Mouse (Mus musculus): ENCODE data around the gene Gm26602.
"Not testable (repeated sequence)": the region's sequence is repeated elsewhere in the genome, so short reads cannot be mapped to it uniquely, and the experiment has no call there.

Gene Gm26602

DNA sequence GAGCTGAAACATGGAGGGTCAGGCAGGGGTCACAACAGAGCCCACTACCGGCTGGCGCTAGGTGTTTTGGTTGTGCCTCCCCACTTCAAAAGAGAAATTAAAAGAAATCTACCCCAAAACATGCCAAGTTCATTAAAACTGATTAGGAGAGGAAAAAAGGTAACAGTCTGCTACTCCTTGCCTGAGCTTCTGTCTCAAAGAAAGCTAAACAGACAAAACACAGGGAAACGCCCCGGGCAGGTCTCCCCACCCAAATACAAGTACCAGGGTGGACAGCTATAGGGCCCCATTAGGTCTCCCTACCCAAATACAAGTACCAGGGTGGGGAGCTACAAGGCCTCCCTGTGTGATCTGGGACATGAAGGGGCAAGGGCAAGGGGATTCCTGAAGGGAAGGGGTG, at the start of gene Gm26602:
TSS of gene Gm26602 (plus strand) at position 301 of the 400 bp plus-strand sequence.
- DNase-seq: no peak

DNA sequence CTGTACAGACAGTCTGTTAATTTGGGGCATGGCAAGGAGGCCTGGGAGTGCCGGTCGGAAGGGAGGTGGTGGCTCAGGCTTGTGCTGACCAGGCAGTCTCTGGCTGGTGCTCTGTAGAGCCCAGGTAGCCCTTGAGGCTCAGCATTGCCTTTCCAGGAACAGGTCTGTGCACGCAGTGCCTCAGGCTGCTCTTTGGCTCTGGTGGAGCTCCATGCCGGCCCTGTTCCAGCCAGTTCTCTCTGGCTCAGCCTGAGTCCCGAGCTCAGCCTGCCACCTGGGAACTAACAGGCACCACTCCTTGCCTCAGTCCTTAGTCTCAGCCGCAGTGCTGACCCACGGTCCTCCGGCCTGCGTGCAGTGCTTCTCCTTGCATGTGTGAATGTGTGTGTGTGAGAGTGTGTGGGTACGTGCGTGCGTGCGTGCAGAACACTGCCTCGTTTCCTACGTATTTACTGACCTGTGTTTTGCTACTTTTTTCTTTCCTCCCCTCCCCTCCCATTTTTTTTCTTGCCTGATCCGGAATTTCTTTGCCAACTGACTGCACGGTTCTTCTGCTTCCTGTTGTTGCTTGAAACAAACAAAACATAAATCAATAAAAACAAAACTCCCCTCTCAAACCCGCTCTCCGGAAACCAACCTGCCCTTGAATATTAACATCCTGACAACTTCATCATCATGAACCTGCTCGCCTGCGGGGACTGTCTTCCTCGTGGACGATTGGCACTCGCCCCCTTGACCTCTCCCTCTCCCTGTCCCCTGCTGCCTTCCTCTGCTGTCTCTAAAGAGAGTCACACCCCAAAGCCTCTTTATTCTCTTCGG, 49.2 kb upstream of the Gm26602 start:
- DNase-seq: peak; percentile 74 to 75

DNA sequence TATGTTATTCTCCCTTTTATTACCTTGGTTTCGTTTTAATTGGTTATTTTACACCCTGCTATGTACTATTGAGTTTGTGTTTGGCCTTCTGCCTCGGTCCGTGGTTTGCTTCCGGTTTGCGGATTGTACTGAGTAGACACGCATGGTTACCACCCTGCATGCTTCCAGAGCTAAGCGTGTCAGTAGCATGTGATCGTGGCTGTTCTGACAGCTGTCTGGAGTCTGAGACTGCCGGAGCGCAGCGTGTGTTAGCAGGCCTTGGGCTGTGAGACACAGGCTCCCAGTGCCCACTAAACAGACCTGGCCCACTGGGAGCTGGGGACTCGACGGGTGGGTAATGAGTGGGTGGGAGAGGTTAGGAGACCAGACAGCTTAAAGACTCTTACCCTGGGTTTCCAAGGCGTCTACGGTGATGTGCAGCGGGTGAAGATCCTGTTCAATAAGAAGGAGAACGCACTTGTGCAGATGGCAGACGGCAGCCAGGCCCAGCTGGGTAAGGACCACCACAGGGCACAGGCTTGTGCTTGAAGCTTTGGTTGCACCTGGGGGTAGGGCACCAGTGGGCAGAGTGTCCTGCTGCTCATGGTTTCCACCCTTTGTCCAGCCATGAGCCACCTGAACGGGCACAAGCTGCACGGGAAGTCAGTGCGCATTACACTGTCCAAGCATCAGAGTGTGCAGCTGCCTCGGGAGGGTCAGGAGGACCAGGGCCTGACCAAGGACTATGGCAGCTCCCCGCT, 48.4 kb upstream of the Gm26602 start:
- DNase-seq: peak; percentile 50 to 55

DNA sequence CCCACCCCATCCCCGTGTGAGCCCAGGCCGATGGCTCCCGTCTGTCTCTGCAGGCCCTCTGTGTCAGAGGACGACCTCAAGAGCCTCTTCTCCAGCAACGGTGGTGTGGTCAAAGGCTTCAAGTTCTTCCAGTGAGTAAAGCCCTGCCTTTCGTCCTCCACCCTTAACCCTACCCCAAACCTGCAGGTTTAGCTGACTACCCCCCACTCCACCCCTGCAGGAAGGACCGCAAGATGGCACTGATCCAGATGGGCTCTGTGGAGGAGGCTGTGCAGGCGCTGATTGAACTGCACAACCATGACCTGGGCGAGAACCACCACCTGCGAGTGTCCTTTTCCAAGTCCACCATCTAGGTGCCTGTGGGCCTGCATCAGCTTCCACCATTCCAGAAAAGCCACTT, 47.7 kb upstream of the Gm26602 start:
- DNase-seq: peak; percentile 66 to 71

DNA sequence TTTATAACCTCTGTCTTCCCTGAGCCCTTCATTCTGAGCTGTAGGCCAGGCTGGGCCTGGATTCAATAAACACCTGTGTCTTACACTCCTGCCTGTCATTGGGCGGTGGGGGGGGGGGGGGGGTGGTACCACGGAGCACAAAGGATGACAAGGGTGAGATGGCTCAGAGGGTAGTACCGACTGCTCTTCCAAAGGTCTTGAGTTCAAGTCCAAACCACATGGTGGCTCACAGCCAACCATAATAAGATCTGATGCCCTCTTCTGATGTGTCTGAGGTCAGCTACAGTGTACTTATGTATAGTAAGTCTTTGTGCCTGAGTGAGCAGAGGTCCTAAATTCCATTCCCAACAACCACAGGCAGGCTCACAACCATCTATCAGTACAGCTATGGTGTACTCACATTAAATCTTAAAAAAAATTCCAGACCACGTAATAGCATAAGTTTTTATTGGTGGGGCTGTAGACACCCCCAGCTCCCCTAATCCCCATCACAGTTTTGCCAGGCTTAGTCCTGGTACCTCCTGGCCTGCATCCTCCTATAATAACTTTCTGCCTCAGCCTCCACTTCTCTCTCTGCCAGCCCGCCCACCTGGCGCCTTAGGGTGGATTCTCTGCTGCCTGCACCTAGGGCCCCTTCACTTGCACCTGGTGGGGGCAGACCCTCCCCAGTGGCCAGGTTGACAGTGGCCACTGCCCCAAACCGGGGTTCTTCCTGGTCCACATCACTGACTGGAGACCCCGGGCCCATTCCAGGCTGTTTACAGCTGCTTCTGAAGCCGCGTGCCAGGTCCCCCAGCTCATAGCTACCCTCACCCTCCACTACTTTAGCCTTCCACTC, 46.1 kb upstream of the Gm26602 start:
- DNase-seq: peak; percentile 34 to 61

DNA sequence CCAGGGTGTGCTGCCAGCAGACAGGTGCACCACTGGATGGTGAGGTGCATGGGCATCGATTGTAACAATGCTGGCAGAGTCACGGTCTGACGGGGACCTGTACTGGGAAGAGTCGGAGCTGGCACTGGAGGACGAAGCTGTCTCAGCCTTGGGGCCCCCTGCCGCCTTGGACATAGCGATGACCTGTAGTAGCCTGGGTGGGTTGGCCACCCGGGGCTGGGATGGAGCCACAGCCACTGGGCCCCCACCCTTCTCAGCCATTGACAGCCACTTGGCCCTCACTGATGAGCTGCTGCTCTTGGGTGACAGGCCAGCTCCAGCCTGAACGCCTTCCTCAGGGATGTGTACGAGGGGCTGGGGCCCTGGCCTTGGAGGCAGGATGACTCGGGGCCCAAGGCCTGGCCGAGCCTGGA, 45.5 kb upstream of the Gm26602 start:
- peak in 1 of 2 experiments; percentile 56 for DNase-seq

DNA sequence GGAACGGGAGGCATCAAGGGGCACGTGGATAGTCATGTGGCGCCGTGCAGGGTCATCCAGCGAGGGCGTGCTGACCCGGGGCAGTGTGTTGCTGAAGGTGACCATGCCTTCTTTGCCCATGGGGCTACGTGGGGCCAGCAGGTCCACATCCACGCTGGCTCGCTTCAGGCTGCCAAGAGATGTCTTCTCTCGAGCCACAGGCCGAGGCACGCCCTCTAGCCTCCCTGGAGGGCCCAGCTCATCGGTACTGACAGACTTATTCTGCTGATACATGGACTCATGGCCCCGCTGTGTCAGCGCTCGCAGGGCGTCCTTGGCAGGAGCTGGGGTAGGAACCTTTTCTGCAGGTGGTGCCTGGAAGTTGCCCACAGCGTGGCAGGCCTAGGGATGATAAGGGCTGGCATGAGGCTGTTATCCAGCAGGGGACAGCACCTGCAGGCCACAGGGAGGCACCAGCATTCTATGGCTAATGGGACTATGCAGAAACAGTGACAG, 44.8 kb upstream of the Gm26602 start:
- DNase-seq: peak; percentile 44 to 47

DNA sequence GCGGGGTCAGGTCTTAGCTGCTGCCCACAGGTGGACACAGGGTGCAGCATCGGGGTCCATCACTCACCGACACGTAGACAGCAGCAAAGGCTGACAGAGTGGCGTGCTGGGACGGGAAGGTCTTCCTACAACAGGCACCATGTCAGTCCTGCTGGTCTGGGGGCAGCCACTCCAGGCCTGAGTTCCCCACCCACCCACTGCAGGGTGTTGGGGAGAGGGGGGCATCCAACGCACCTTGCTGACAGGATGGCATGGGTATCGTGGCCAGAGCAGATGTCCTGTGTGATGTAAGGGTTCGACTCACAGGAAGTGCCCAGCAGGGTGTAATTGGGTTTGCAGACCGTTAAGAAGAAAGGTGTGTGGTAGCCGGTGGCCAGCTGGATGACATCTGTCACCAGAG, 44.1 kb upstream of the Gm26602 start:
- peak; percentile 25 to 36 for DNase-seq

DNA sequence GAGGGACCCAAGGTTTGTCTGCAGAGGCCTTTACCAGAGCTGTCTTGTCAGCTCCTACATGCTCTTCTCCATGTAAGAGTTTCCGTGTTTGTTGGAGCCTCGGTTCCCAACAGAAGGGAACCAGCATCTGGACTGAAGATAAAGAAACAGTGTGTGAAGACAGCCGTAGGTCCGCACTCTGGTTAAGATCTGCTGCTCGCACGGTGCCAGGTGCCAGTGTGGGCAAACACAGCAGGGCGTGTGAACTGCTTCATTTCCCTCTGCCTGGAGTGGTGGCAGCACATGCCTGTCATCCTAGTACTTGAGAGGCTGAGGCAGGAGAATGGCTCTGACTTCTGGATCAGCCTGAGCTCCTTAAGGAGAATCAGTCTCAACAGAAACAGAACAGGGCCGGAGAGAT, 38.8 kb upstream of the Gm26602 start:
- DNase-seq: no peak

DNA sequence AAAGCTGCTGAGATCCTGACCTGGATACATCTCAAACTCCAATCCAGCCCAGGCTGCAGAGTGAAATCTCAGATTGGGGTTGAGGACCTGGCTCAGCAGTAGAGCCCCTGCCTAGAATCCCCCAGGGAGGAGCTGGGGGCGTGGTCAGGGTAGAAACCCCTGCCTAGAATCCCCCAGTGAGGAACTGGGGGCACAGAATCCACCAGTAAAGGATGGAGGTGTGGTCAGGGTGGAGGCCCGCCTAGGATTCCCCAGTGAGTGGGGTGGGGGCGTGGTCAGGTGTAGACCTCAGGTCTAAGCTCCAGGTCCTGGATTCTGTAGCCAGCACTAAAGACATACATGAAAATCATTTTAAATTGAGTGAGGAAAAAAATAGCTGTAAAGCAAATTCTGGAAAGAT, 37.8 kb upstream of the Gm26602 start:
- DNase-seq: peak; percentile 43 to 61

DNA sequence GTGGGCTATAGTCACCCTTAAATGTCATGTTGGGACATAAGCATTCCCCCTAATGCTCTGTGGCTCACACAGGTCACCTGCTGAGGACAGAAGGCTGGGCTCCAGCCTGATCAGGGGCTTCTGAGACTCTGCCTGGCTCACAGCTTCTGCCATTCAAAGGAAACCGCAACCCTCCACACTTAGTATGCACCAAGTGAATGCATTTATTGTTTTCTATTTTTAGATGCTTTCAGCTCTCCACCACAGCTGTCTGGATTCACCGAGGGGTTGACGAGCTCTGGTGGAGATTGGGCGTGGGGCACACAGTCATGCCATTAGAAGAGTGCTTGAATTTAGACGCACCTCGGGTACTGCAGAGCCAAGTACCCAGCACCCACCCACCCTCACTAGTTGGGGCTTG, 37.3 kb upstream of the Gm26602 start:
- DNase-seq: peak in 1 of 2 experiments; percentile 36

DNA sequence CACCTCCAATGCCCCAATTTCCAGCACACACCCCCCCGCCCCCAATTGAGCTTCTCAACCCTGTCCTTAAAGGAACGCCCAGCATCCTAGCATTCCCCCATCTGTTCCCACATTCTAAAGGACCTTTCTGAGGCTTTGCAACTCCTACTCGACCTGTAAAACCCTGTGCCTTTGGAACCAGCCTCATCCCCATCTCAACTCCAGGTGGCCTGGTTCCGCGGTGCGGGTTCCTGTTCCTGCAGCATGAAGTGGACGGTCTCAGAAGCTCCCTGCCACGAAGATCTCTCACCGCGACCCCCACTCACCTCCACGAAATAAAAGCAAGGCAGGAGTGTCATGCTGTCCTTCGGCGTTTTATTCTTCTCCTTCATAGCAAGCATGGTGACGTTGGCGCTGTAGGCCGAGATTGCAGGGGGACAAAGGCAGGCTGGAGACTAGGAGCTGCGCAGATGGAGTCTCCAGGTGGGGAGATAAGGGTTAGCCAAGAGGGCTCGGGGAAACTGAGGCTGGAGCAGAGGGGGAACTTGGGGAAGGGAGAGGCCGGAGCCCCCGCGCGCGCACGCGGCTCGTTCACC, 36.9 kb upstream of the Gm26602 start:
- peak in 1 of 2 experiments; percentile 39 for DNase-seq

DNA sequence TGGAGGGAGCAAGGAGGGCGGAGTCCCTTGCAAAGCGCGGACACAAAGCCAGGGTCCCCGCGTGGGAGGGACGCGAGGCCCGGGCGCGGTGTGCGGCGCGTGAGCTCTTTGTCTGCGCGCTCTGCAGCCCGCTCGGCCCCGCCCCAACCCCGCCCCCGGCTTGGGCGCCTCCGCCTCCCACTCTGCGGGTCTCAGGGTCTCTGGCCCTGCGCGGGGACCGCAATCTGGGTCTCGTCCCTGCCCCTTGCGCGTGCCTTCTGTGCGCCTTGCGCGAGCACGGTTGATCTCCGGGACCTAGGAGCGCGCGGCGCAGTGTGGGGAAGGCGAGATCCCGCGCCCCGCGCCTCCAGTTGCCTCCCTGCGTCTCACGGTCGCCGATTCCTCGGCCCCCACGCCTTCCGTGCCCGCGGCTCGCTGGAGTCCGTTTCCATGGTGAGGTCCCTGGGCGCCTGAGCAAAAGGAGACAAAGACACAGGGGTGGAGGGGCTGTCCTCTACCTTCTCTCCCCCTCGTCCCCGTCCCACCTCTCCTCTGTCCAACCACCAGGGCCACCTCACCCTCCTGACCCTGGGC, 36.3 kb upstream of the Gm26602 start, which contains the start of the genes Prtn3 and Plppr3:
TSS of gene Prtn3 (plus strand) at position 187 of the 573 bp plus-strand sequence.
TSS of gene Plppr3 (minus strand) at position 345 of the 573 bp plus-strand sequence.
- peak; percentile 86 to 93 for DNase-seq

DNA sequence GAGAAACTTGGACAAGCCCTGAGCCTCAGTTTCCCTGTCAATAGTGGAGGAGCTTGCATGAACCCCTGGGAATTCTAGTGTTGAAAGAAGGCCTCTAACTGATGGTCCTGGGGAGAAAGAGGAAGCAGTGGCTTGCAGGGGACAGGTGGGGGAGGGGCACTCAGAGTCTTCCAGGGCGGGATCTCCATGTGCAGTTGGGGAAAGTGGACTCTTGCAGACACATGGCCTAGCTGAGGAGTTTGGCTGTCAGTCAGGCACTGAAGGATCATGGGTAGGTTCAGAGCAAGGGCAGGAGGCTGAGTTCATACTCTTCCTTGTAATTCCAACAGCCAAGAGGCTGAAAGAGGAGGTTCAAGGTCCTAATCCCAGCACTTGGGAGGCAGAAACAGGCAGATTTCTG, 33.5 kb upstream of the Gm26602 start:
- no peak for DNase-seq

DNA sequence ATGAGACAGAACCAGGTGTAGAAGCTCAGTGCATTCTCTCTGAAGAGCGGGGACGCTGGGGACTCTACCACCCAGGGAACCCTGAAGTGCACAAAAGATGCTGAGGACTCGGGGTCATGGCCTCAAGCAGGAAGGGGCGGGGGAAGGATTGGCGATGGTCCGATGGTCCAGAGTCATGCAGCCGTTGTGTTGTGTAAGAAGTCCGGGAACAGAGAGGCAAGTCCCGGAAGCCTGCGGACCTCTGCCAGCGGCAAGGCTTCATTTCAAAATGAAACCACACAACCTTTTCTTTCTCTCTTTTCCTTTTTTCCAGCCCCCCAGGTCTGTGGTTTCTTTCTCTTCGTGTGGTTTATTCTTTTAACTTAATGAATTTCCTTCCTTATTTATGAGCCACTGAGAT, 32.9 kb upstream of the Gm26602 start:
- DNase-seq: no peak

DNA sequence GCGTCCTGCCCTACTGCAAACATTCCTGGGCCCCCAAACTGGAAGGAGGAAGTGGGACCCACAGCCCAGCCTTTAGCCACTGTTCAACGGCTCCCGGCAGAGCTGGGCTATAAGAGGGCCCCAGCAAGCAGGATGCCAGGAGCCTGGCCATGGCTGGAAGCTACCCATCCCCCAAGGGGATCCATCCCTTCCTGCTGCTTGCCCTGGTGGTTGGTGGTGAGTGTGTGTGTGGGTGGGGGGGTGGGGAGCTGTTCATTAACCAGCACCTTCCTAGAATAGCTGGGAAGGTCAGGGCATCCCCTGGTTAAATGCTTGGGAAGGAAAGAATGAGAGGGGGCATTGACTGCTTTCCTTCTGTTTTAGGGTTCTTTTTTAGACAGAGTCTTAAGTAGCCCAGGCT, 31.1 kb upstream of the Gm26602 start:
- DNase-seq: no peak

DNA sequence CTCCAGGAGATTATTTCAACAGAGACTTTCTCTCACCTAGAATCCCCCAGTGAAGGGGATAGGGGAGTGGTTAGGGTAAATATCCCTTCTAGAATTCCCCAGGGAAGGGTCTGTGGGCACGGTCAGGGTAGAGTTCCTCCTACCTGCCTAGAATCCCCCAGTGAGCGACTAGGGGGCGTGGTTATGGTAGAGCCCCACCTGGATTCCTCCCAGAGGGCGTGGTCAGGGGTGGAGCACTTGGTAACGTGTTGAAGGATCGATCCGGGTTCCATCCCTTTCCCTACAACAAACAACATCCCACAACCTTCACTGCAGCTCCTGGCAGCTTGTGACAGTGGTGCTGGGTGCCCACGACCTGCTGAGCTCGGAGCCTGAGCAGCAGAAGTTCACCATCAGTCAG, 29.9 kb upstream of the Gm26602 start:
- peak in 1 of 2 experiments; percentile 45 for DNase-seq

DNA sequence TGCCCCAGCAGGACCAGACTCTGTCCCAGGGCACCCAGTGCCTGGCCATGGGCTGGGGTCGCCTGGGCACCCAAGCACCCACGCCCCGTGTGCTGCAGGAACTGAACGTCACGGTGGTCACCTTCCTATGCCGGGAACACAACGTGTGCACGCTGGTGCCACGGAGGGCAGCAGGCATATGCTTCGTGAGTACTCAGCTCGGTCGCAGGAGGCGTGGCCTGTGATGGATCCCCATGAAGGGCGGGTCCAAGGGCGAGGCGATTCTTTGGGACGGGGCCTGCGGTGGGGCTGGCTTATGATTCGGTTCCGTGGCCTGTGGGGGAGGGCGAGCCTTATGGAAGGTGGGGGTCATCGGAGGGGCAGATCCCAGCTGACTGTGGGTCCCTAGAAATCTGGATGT, 28.7 kb upstream of the Gm26602 start:
- DNase-seq: peak in 1 of 2 experiments; percentile 43

DNA sequence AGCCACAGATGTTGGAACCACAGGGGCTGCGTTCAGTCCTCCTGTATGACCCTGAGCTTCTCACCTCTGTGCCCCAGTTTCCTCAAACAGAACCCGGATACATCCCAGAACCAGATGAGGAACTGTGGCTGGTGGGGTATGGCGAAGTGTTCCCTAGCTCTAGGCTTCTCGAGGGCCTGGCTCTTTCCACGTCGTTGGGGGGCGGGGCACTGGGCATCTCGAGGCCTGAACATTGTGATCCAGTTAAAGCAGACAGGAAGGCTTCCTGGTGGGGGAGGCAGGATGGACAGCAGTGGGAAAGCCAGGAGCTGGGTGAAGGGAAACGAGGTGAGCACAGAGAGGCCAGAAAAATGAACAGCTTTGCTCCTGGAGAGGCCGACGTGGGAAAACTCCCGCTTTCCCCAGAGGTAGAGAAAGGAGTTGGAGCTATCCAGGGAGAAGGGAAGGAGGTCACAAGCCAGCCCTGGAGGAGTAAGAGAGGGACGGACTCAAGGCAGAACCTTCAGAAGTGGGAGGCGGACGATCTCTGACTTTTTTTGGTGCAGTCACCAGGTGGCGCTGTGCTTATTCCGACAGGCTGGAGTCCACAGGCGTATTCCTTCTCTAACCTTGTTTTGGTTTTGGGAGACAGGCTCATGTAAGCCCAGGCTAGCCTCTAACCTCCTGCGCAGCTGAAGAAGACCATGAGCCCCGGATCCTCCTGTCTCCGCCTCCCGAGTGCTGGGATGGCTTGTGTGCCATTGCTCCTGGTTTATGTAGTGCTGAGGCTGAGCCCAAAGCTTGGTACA, 27.2 kb upstream of the Gm26602 start:
- peak; percentile 90 to 93 for DNase-seq

DNA sequence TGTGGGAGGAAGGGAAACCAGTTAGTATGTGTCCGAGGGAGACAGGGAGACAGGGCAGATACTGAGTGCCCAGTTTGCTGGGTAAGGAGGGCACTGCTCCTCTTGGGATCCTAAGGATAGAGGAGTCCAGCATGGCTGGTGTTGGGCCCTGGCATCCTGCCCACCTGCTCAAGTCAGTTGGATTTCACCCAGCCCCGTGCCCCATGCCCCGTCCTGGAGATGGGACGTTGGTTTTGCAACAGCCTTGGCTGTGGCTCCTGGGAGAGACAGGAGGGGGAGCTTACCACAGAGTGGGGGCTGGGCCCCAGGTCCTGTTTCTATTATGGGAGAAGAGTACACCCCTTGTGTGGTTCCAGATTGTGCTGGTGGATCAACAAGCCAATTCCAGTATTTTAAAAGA, 26.2 kb upstream of the Gm26602 start:
- peak; percentile 75 to 78 for DNase-seq

DNA sequence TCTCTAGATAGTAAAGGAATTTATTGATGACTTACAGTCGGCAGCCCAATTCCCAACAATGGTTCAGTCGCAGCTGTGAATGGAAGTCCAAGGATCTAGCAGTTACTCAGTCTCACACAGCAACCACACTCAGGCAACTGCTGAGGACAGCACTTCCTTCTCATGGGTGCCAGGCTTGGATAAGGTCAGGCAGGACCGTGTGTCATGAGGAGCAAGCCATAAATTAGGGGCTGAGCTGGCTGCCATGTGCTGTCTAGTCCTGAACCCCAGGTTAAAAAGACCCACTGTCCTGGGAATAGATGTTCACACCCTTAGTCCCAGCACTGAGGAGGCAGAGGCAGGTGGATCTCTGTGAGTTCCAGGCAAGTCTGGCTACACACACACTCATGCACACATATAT, 25.7 kb upstream of the Gm26602 start:
- DNase-seq: not testable (repeated sequence)

Measured in cerebellum, postnatal 10 days (tissue).